8 mouse cellular contexts compared by ENCODE assay signal in the genomic region with DNA sequence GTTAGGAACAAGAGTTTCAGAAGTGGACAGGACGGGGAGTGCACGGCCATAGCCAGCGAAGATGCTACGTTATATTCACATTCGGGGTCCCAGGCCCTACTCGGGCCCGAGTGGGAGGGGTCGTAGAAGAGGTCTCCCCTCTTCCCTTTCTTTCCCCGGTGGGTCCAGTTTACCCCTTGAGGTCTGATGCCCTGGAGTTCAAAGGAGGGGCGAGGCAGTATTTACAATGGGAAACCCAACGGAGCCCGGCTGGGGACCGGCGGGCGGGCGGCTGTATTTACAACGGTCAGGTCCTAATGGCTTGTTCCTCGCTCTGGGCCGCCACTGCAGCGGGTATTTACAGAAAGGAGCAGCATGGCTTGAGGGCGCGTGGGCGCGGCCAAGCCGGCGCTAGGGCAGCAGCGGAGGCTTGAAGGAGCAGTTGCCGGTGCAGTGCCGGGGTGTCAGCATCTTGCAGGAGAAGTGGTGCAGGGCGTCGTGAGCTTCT. TPM values are rescaled to one million over a fixed set of nuclear protein-coding genes. Genes with fewer than 3 reads are reported as not detected.
DNase-seq lines count a peak whose midpoint lies in the region; ATAC-seq lines count a peak whose summit lies in the region.

No protein-coding gene starts in this region.

- peaks cover 64% of the 10 kb centered on the region for H3K4me1 ChIP-seq in limb, embryonic 13.5 days

- H3K36me3 ChIP-seq in limb, embryonic 13.5 days, result no peaks in the 10 kb centered on the region
- no peaks in the 10 kb centered on the region for H3K36me3 ChIP-seq in splenic B cell, adult 2 months (ENCODE audit: control insufficient read depth, insufficient read depth, low read length, poor library complexity, severe bottlenecking)

- peak overlapping the region; percentile 35; the same call in 1 of the 2 replicates for H3K9ac ChIP-seq in limb, embryonic 13.5 days

- H3K9me3 ChIP-seq in limb, embryonic 13.5 days, result no peaks in the 10 kb centered on the region

- H3K4me3 ChIP-seq in limb, embryonic 13.5 days, result peak overlapping the region; percentile 29

- peak overlapping the region; percentile 58 for H3K4me2 ChIP-seq in limb, embryonic 13.5 days (replicated peaks)

- peaks cover 98% of the 10 kb centered on the region for H3K27me3 ChIP-seq in limb, embryonic 13.5 days
- H3K27me3 ChIP-seq in splenic B cell, adult 2 months (ENCODE audit: control insufficient read depth, insufficient read depth, low read length, poor library complexity, severe bottlenecking), result peaks cover 4% of the 10 kb centered on the region

- WGBS in limb, embryonic 13.5 days, result under 1% methylated on average over 31 of the region's 31 CpGs

- peak; percentile 20 for DNase-seq in cerebellum, adult 11-12 months
- no peak for DNase-seq in cerebellum, postnatal 4 days (ENCODE audit: low spot score in 2 of 2)
- peak; percentile 39 for DNase-seq in ovary, postnatal 36 days (ENCODE audit: low spot score)
- no peak for DNase-seq in ovary, postnatal 10 days (ENCODE audit: low spot score)
- peak; percentile 40 for DNase-seq in splenic B cell, adult 2 months (ENCODE audit: low read depth, low spot score)
- no peak for DNase-seq in left cerebral cortex, adult 11 months (ENCODE audit: low spot score)
- no peak for DNase-seq in spleen, postnatal 36 days (ENCODE audit: low spot score in 2 of 2)

- no peak for ATAC-seq in limb, embryonic 13.5 days (ENCODE audit: low FRiP score, low read depth)

- no peak overlapping the region for H3K27ac ChIP-seq in limb, embryonic 13.5 days

RNA-seq across cellular contexts. Expression of gene Skor1, which starts 10.2 kb away (rescaled TPM):
- 0.06 TPM in 1 of 2 replicates, not detected in the other for polyA plus RNA-seq in limb, embryonic 13.5 days (2015; fragmentation: Nextera tagmentation; extraction: Ambion mirVana)

Comparison
In these comparisons a context has a peak if more than half of its experiments do, and no peak if none do; other contexts are left out.
1. DNase-seq: peak in cerebellum, adult 11-12 months (single experiment), ovary, postnatal 36 days (single experiment) and splenic B cell, adult 2 months (single experiment); none in cerebellum, postnatal 4 days (0 of 2), ovary, postnatal 10 days (single experiment), left cerebral cortex, adult 11 months (single experiment) and spleen, postnatal 36 days (0 of 2).